ENCODE assay signal across 15 mouse cellular contexts in genomic region chr12:59207814-59208213, GRCm38 (mm10).
"Had no signal": no experiment of that assay in that cellular context is flagged by ENCODE, and none has a peak within 500 bp of the region (broad histone marks: within the 10 kb centered on the region; RNA-seq: fewer than 3 reads in every experiment).

No protein-coding gene starts in this region.

- H3K9me3 ChIP-seq: kidney, embryonic 15.5 days; limb, embryonic 10.5 days; liver, embryonic 15.5 days; neural tube, embryonic 12.5 days had no signal

- H3K27ac ChIP-seq: kidney, embryonic 15.5 days; left cerebral cortex, adult 2 months; limb, embryonic 10.5 days; liver, embryonic 15.5 days; midbrain, embryonic 10.5 days; neural tube, embryonic 12.5 days had no signal

- H3K27me3 ChIP-seq: kidney, embryonic 15.5 days; liver, embryonic 15.5 days; neural tube, embryonic 12.5 days had no signal

- ATAC-seq: hindbrain, embryonic 16.5 days; lung, postnatal 0 days had no signal

- DNase-seq: kidney, postnatal 14 days; lung, adult 2 months; lung, postnatal 36 days; midbrain, embryonic 14.5 days; right cerebral cortex, postnatal 4 days; spleen, adult 18-20 months; thymus, postnatal 36 days had no signal

- H3K4me2 ChIP-seq: kidney, embryonic 15.5 days; liver, embryonic 15.5 days; neural tube, embryonic 12.5 days had no signal

- H3K4me1 ChIP-seq: limb, embryonic 10.5 days; midbrain, embryonic 10.5 days; neural tube, embryonic 12.5 days had no signal

- H3K9ac ChIP-seq: kidney, embryonic 15.5 days; liver, embryonic 15.5 days; neural tube, embryonic 12.5 days had no signal

- H3K4me3 ChIP-seq: kidney, embryonic 15.5 days; left cerebral cortex, adult 2 months; limb, embryonic 10.5 days; liver, embryonic 15.5 days; midbrain, embryonic 10.5 days; neural tube, embryonic 12.5 days had no signal
